Mouse (Mus musculus): ENCODE measurements around the gene Eif5b. TPM values are rescaled to one million over a fixed set of nuclear protein-coding genes. Genes with fewer than 3 reads are reported as not detected.

The Eif5b gene
- polyA plus RNA-seq, 1 experiment from 2014 or later, result 24.9 TPM

GRCm38 (mm10) chr1:38071326-38071725 lies 73.5 kb downstream of the Eif5b start:
- Histone ChIP-seq H3K4me1 (no peaks in the 10 kb centered on the region), H3K4me3 (no peak overlapping the region), H3K9me3 (replicated peaks) (no peaks in the 10 kb centered on the region), H3K36me3 (peaks cover 93% of the 10 kb centered on the region), H3K27me3 (ENCODE audit: low read depth, poor library complexity, severe bottlenecking) (no peaks in the 10 kb centered on the region), H3K27ac (replicated peaks) (no peak overlapping the region)
- 89% methylated on average over 8 of the region's 8 CpGs for WGBS
- no peak for DNase-seq (ENCODE audit: low spot score)

DNA sequence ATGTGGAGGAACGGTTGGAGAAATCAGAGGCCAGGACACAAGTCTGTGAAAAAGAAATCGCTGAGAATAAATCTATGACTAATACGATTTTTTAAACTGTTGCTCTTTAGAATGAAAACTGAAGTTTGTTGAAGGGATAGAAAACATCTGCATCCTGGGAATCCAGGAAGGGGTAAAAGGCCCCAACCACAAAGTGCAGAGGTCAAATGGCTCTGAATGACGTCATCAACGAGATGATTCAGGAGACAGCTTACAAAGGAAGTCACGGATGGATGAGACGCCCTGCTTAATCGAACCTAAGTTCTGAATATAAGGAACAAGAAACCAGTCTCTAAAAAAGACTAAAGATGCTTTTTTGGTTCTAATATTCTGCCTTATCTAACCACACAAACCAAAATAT lies 83.5 kb downstream of the Eif5b start:
- Histone ChIP-seq H3K27me3 (ENCODE audit: low read depth, poor library complexity, severe bottlenecking) (no peaks in the 10 kb centered on the region), H3K4me3 (no peak overlapping the region), H3K9me3 (replicated peaks) (no peaks in the 10 kb centered on the region), H3K4me1 (no peaks in the 10 kb centered on the region), H3K27ac (replicated peaks) (no peak overlapping the region), H3K36me3 (peaks cover 92% of the 10 kb centered on the region)
- DNase-seq (ENCODE audit: low spot score), result no peak
- WGBS, result 81% methylated on average over 8 of the region's 8 CpGs

DNA sequence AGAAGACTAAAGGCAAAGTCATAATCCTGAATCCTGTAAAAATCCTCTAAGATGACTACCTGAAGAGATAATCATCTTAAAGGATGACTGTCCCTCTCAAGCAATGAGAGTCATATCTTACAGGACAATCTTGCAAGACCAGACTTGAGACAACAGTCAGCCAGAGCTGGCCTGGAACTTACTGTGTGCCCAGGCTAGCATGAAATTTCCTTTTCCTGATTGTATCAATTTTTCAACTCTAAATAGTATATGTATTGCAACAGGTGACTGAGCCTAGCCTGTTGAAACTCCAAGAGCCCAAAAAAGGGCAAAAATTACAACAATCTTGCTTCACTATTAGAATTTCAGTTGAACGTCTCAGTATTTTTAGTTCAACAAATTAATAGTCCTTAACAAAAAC lies 105.4 kb downstream of the Eif5b start:
- DNase-seq (ENCODE audit: low spot score), result no peak
- Histone ChIP-seq H3K4me1 (no peaks in the 10 kb centered on the region), H3K27me3 (ENCODE audit: low read depth, poor library complexity, severe bottlenecking) (no peaks in the 10 kb centered on the region), H3K27ac (replicated peaks) (no peak overlapping the region), H3K9me3 (replicated peaks) (no peaks in the 10 kb centered on the region), H3K36me3 (peaks cover 55% of the 10 kb centered on the region), H3K4me3 (no peak overlapping the region)
- 95% methylated on average over 1 of the region's 1 CpGs for WGBS

DNA sequence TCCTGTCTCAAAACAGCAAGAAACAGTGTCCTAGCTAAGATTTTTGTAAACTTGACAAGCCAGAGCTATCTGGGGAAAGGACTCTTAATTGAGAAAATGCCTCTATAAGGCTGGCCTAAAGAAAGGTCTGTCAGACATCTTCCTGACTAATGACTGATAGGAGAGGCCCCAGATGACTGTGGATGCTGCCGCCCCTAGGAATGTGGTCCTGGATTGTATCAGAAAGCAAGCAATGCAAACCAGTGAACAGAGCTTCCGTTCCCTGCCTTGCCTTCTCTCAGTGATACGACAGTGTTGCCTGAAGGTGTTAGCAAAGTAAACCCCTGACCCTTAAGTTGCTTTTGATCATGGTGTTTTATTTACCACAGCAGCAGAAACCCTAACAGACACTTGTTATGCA lies 106.0 kb downstream of the Eif5b start:
- Histone ChIP-seq H3K27ac (replicated peaks) (no peak overlapping the region), H3K4me3 (no peak overlapping the region), H3K9me3 (replicated peaks) (no peaks in the 10 kb centered on the region), H3K4me1 (no peaks in the 10 kb centered on the region), H3K27me3 (ENCODE audit: low read depth, poor library complexity, severe bottlenecking) (no peaks in the 10 kb centered on the region), H3K36me3 (peaks cover 49% of the 10 kb centered on the region)
- WGBS, result 81% methylated on average over 3 of the region's 3 CpGs
- DNase-seq (ENCODE audit: low spot score), result no peak

Other genes starting within 250 kb of the Eif5b start
- gene Tsga10, start 131.6 kb upstream of the Eif5b start, polyA plus RNA-seq (2016; fragmentation: Nextera tagmentation; extraction: Ambion mirVana), result 11.0 and 15.0 TPM in 2 replicates
- 7.3 and 8.9 TPM in 2 replicates for gene Lipt1, start 126.3 kb upstream of the Eif5b start, polyA plus RNA-seq (2016; fragmentation: Nextera tagmentation; extraction: Ambion mirVana)
- gene Mitd1, start 107.6 kb upstream of the Eif5b start, polyA plus RNA-seq (2016; fragmentation: Nextera tagmentation; extraction: Ambion mirVana), result 20.8 and 23.1 TPM in 2 replicates
- 245 and 251 TPM in 2 replicates for gene Mrpl30, start 107.5 kb upstream of the Eif5b start, polyA plus RNA-seq (2016; fragmentation: Nextera tagmentation; extraction: Ambion mirVana)
- not detected in 2 replicates for gene Lyg2, start 81.5 kb upstream of the Eif5b start, polyA plus RNA-seq (2016; fragmentation: Nextera tagmentation; extraction: Ambion mirVana)
- not detected in 2 replicates for gene Lyg1, start 40.3 kb upstream of the Eif5b start, polyA plus RNA-seq (2016; fragmentation: Nextera tagmentation; extraction: Ambion mirVana)
- gene Txndc9, start 117 bp upstream of the Eif5b start, polyA plus RNA-seq (2016; fragmentation: Nextera tagmentation; extraction: Ambion mirVana), result 154 and 160 TPM in 2 replicates
- gene Rev1, start 131.8 kb downstream of the Eif5b start, polyA plus RNA-seq (2016; fragmentation: Nextera tagmentation; extraction: Ambion mirVana), result 32.9 and 36.7 TPM in 2 replicates